Mouse (Mus musculus) T-helper 2 cell (primary cell): ENCODE results near the gene Ogdh.
"Not testable (repeated sequence)": the region's sequence is repeated elsewhere in the genome, so short reads cannot be mapped to it uniquely, and the experiment has no call there.

Experiments
- in situ Hi-C: fragments of 300-600 bp; cut with MboI, MseI; formaldehyde crosslinking; loops from one replicate; pipeline ENCODE4 v1.15.1; 2025; ENCODE audit warnings: high pct_unique_total_duplicates

The Ogdh gene

DNA sequence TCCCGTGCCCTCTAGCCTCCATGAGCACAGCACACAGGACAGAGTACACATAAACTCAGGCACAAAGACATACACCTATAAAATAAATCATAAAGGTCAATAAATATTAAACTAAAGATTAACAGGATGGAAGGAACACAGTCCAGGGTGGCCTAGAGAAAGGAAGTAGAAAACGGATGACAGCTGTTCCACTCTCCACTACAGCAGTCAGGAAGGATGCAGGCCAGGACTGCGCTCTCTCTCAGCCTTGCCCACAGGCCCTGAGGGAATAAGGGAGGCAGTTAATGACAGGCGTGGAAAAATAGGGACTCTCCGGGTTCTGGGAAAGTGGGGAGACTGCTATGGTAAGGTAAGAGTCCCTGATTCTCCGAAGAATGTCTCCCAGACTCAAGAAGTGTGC is 75.0 kb downstream of the Ogdh start:
- in situ Hi-C loops = no loop called here

DNA sequence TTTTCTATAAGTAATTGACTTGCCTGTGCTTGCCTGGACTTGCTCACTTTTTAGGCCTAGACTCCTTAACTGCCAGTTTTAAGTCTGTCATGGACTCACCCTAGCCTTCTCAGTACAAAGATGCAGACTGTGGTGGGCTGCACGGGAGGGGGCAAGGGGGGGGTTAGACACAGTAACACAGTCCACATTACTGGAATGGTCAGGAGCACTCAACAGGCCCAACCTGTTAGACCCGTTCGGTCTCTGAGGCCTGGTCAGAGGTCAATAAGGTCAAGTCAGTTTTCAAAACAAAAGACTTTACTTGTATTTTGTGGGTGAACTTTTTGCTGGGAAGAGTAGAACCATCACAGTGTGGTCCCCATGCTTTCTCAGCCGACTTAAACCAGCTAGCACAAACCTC is 75.7 kb downstream of the Ogdh start:
- in situ Hi-C loops = no loop called here

GRCm38 (mm10) chr11:6367986-6368385 is 76.6 kb downstream of the Ogdh start:
- in situ Hi-C loops = not testable (repeated sequence)

DNA sequence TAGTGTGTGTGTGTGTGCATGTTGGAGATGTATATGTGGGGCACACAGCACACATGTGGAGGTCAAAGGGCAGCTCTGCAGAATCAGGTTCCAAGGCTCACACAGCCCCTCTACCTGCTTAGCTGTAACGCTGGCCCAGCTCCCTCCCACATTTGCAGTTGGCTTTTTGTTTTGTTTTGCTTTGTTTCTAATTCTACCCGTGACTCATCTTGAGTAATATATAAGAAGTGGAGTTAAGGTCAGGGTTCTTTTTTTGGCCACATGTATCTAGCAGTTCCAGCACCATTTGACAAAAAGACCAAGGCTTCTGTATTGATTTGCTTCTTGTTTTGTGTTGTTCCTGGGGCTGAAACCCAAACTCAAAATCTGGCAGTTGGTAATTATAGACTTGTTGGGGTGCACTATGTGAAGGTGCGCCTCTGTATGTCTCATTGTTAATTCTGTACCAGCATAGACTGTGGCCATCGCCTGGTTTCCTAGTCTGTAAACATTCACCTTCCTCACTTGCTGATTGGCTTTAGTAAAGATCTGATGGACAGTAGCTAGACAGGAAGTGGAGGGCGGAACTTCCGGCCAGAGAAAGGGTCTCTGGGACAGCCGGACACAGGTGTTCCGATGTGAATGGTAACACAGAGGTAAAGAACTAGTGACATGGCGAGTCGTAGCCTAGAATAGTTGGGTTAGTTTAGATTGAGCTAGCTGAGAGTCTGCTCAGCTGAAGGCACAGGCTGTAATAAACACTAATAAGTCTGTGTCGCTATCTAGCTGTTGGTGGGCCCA is 80.1 kb downstream of the Ogdh start:
- in situ Hi-C loops = no loop called here

DNA sequence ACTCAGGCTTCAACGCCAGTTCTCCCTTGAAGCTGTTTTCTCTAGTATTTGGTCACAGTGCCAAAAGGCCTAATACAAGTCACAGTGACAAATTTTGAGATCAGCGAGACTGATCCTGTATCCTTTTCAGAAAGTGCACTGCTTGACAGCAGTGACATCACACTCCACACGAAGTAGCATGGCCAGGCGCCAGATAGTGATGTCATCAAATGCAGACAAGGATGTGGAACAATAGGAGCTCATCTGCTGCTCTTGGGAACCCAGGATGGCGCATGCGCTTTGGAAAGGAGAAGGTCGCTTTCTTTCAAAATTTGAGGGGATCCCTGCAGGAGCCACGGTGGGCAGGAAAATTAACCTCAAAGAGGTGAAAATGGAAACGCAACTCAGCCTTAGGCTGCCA is 81.4 kb downstream of the Ogdh start:
- in situ Hi-C loops = no loop called here

- in situ Hi-C loops = no loop called here
Measured at GRCm38 (mm10) chr11:6380916-6381315, 89.5 kb downstream of the Ogdh start.

DNA sequence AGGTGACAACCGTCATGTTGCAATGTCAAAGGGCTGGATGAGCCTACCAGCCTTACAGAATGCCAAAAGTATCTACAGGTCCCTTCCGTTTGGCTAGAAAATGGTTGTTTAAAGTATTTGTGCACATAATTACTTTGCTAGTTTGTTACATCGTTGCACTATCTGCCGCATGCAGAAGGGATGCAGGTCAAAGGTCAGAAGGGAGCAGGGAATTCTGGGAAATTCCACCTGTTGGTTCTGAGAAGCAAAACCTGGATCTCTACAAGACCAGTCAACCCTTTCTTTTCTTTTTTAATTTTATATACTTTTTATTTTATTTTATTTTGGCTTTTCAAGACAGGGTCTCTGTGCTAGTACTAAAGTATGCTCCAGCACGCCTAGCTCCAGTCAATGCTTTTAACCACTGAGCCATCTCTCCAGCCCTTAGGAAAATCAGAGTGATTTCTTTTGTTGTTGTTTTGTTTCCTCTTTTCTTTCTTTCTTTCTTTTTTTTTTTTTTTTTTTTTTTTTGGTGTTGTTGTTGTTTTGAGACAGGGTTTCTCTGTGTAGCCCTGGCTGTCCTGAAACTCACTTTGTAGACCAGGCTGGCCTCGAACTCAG is 96.8 kb downstream of the Ogdh start:
- in situ Hi-C loops = no loop called here

DNA sequence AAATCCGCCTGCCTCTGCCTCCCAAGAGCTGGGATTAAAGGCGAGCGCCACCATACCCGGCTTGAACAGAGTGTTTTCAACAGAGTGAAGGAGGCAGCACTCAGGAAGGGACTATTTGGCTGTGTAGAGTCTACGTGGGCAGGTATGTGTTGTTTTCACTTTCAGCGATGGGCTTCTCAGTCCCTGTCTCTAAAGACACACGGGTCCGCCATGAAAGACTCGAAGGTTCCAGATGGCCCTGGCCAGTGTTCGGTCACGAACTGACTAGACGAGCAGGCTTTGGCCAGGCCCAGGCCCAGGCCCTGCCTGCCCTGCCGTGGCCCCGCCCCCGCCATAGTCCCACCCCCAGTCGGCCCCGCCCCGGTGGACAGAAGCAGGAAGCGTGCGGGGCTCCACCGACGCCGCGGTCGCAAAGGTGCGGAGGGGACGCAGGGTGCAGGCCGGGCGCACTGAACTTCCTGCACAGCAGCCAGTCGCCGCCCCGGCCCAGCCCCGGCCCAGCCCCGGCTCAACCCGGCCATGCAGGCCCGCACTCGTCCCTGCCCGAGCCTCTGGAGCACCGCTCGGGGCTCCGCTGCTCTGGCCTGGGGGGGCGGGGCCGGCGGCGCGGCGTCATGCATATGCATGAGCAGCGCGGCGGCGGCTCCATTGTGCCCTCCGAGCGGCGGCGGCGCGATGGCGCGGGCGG is 97.4 kb downstream of the Ogdh start, which contains the start of gene Zmiz2:
TSS of gene Zmiz2 (plus strand) at position 349 of the 688 bp plus-strand sequence.
- in situ Hi-C loops = no loop called here

DNA sequence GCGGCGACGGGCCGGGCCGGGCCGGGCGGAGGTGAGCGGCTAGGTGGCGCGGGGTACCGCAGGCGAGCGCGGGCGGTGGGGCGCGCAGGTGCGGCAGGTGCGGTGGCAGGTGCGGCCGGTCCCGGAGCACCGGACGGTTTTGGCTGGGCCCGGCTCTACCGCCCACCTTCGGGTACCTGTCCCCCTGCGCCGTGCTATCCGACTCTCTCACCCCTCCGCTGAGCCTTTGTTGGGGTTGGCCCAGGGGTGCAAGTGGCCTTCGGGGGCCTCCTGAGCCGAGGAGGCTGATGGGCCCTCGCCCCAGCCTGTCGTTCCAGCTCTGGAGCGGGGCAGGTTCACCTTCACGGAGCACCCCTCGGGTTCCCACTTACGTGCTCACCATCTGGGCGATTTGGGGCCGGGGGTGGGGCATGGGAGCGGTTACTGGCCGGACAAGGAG is 98.1 kb downstream of the Ogdh start:
- in situ Hi-C loops = no loop called here

- in situ Hi-C loops = no loop called here
Measured at GRCm38 (mm10) chr11:6390376-6391053, 99.1 kb downstream of the Ogdh start.

DNA sequence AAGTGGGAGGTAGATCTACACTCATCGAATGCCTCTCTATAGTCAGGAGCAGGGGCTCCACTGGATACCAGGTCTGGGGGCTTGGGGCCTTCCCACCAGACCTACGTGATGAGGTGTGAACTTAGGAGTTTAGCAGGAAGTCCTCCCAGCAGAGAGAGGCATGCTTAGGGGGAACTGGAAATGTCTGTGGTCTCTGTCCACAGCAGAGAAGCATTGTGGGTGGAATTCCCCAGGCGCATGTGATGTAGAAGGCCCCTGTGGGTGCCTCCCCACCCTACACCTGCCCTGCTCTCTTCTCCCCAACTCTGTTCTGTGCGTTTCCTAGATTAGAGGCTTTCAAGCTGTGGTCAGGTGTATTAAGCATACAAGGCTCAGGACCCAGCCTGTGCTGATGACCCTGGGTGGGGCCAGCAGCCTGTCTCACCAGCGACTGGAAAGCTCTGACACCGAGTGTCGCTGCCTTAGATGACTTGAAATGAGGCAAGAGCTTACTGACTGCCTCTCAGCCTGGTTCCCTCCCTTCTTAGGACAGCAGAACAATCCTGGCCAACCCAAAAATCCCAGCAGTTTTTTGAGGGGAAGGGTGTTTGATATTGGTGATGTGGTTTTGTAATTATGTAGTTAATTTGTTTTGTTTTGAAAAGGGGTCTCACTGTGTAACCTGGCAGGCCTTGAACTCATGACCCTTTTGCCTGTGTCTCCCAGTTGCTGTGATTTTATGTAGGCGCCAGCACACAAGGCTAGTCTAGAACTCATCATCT is 100.3 kb downstream of the Ogdh start:
- in situ Hi-C loops = no loop called here

GRCm38 (mm10) chr11:6392857-6393256 is 101.4 kb downstream of the Ogdh start:
- in situ Hi-C loops = no loop called here

- in situ Hi-C loops = no loop called here
Measured at GRCm38 (mm10) chr11:6393866-6394265, 102.4 kb downstream of the Ogdh start.

- in situ Hi-C loops = no loop called here
Measured at GRCm38 (mm10) chr11:6395565-6395964, 104.1 kb downstream of the Ogdh start.

DNA sequence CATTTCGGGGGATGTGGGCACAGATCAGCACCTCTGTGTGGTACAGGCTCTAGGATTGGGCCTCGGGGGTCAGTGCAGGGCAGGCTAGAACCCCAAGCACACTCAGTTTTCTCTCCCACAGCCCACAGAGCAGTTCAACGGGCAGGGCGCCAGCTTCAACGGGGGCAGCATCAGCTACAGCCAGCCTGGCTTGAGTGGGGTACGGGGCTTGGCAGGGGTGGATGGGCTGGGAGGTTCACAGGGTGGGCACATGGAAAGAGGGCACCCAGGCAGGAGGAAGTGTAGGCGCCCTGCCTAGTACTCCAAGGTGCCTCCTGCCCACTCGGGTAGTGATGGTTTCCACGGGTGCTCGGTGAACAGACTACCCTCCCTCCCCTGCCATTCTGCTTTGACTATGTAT is 106.7 kb downstream of the Ogdh start:
- in situ Hi-C loops = no loop called here

DNA sequence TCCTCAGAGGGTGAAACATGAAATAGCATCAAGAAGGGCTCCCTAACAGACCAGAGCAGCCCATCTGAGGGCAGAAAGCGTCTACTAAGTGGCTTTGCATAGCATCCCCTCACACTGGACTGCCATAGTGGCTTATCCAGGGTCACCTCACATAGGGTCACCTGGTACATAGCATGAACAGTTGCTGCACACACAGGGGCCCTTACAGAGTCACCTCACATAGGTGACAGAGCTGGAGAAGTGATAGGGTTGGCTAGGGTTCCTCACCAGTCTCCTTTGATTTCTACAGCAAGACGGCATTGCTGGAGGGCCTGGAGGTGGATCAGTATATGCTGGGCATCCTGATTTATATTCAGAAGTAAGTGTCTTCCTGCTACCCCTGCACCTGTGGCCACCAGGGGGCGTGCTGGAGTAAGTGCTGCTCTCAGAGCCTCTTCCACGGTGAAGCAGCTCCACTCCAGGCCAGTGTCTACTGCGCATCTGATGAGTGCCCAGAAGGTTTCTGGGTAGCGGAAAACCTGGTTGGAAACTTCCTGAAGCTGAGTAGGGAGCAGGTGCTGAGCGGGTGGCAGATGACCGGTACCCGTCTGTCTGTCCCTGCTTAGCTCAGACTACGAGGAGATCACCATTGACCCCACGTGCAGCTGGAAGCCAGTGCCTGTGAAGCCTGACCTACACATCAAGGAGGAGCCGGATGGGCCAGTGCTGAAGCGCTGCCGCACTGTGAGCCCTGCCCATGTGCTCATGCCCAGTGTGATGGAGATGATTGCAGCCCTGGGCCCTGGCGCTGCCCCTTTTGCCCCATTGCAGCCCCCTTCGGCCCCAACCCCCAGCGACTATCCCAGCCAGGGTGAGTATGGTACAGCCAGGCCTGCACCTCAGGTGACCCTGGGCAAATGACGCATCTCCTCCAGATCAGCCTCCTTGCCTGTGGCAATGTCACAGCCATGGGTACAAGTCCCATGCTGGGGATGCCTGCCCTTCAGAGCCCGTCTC is 111.4 kb downstream of the Ogdh start:
- in situ Hi-C loops = no loop called here

DNA sequence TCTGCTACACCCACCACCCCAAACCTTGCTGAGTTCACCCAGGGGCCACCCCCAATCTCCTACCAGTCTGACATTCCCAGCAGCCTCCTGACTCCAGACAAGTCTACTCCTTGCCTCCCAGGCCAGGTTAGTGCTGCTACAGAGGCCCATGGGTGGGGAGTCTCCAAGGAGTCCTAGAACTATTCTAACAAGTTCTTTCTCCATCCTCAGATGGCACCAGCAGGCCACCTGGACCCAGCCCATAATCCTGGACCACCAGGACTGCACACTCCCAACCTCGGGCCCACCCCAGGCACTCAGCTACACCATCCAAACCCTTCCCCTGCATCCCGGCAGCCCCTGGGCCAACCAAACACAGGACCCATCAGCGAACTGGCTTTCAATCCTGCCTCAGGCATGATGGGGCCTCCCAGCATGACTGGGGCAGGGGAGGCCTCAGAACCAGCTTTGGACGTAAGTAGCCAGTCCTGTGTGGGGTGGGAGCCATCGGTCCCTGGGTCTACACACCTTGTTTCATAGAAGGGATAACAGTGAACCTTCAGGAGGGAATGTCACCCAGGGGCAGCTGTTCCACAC is 112.5 kb downstream of the Ogdh start:
- in situ Hi-C loops = no loop called here

GRCm38 (mm10) chr11:6404699-6405566 is 113.5 kb downstream of the Ogdh start:
- in situ Hi-C loops = no loop called here

DNA sequence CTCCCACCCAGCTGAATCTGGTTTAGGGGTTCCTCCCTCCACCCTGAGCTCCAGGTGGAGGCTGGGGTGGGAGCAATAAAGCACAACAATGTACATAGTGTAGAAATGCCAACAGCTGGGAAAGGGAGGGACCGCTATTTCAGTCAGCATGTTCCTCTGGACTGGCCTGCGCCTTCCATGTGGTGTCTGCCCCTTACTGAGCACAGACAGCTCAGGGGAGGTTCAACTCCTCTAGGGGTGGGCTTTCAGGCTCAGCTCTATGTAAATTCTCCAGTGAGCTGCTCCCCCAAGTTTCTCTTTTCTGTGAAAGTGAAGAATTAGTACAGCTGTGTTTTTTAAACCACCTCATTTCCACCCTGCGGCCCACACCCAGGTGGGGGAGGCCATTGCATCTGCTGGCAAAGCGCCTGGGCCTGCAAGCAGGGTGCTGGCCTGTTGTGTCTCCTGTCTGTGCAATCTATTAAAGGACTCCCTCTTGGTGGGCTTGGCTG is 114.2 kb downstream of the Ogdh start:
- in situ Hi-C loops = no loop called here
